Mouse (Mus musculus) G1E (cell line): ENCODE data around the gene Zkscan1. TPM values are rescaled to one million over a fixed set of nuclear protein-coding genes. Genes with fewer than 3 reads are reported as not detected.

ENCODE experiments used
- ATAC-seq: 2 replicates; pipeline ENCODE4 v1.8.0; 2016; ENCODE audit warnings: mild to moderate bottlenecking; ENCODE audit not compliant: insufficient number of reproducible peaks, poor library complexity, low FRiP score, severe bottlenecking; ENCODE audit errors: extremely low read depth
- DNase-seq: peaks from one replicate; pipeline ENCODE4 v3.0.0; 2012; ENCODE audit warnings: low spot score
- H3K27me3 ChIP-seq: 2 replicates; pipeline ENCODE4 v1.6.1; 2012; ENCODE audit warnings: mild to moderate bottlenecking, low read length, inconsistent platforms; ENCODE audit not compliant: insufficient read depth
- H3K36me3 ChIP-seq: replicated peaks from 2 replicates; pipeline ENCODE3; 2012; ENCODE audit warnings: mild to moderate bottlenecking, inconsistent platforms
- H3K4me1 ChIP-seq: 2 replicates; pipeline ENCODE4 v1.6.1; 2012; ENCODE audit warnings: low read depth, low read length, inconsistent platforms, mixed read lengths; ENCODE audit not compliant: insufficient read depth
- H3K4me3 ChIP-seq: 2 replicates; pipeline ENCODE4 v1.5.1; 2012; ENCODE audit warnings: low read depth, mild to moderate bottlenecking, inconsistent platforms, low read length, moderate library complexity, mixed read lengths
- H3K9me3 ChIP-seq: replicated peaks from 2 replicates; pipeline ENCODE4 v1.6.1; 2012; ENCODE audit warnings: inconsistent platforms
- CTCF ChIP-seq: IDR thresholded peaks from 2 replicates; pipeline ENCODE4 v1.5.1; 2012; ENCODE audit warnings: low read depth, low read length, inconsistent platforms, mixed read lengths
- GATA1 ChIP-seq: IDR thresholded peaks from 2 replicates; pipeline ENCODE4 v1.6.1; 2012; ENCODE audit warnings: borderline replicate concordance, low read length, inconsistent platforms, mixed read lengths
- GATA2 ChIP-seq: IDR thresholded peaks from 2 replicates; pipeline ENCODE4 v1.6.1; 2012; ENCODE audit warnings: low read depth, low read length, inconsistent platforms, borderline replicate concordance
- POLR2AphosphoS5 ChIP-seq: IDR thresholded peaks from 2 replicates; pipeline ENCODE4 v1.6.1; 2012; ENCODE audit warnings: low read depth, low read length, inconsistent platforms; ENCODE audit not compliant: insufficient replicate concordance
- TAL1 ChIP-seq: conservative IDR thresholded peaks from 2 replicates; pipeline ENCODE4 v1.6.1; 2012; ENCODE audit warnings: low read depth, low read length, inconsistent platforms, mixed read lengths
- polyA plus RNA-seq: library from polyadenylated mRNA; stranded (reverse); fragments of >175 nt; gene quantifications from 2 replicates; pipeline ENCODE4 v1.2.3, GENCODE M21; 2012
- total RNA-seq, 2 experiments: library from RNA; stranded (forward) in 1 of 2; stranded (reverse) in 1 of 2; fragments of 200-1000 nt in 1 of 2; fragments of >200 nt in 1 of 2; fragmentation: Nextera tagmentation in 1 of 2; gene quantifications; 2 replicates each; pipeline ENCODE4 v1.2.3; 2014 to 2017

Zkscan1 gene
- total and polyA plus RNA-seq, 3 experiments, result 2.4 to 57.8 (median 26.7) TPM

- peaks cover 11% of the 10 kb centered on the region for H3K4me1 ChIP-seq
- TF ChIP-seq GATA2, result no peak
- TF ChIP-seq GATA1, result no peak
- no peak for TF ChIP-seq CTCF
- TF ChIP-seq TAL1, result no peak
- no peak for TF ChIP-seq POLR2AphosphoS5
- H3K9me3 ChIP-seq, result 0 out of 2 replicates have a peak, but pooled peaks cover 2% of the 10 kb centered on the region
- ATAC-seq (no peak), DNase-seq (no peak)
- H3K36me3 ChIP-seq, result no peaks in the 10 kb centered on the region
- no peak overlapping the region for H3K4me3 ChIP-seq
- H3K27me3 ChIP-seq, result no peaks in the 10 kb centered on the region; the same call in 1 of the 2 replicates
Observed at GRCm38 (mm10) chr5:138081446-138081845, 3.4 kb upstream of the Zkscan1 start.

GRCm38 (mm10) chr5:138083318-138083900, 1.5 kb upstream of the Zkscan1 start:
- no peak for ATAC-seq
- 0 out of 2 replicates have a peak, but pooled peaks cover 2% of the 10 kb centered on the region for H3K9me3 ChIP-seq
- TF ChIP-seq CTCF, result no peak
- TF ChIP-seq TAL1, result no peak
- TF ChIP-seq POLR2AphosphoS5, result no peak
- no peak for TF ChIP-seq GATA2
- TF ChIP-seq GATA1, result no peak
- DNase-seq, result no peak
- H3K4me3 ChIP-seq, result no peak overlapping the region
- H3K36me3 ChIP-seq, result peaks cover 17% of the 10 kb centered on the region
- H3K4me1 ChIP-seq, result peaks cover 23% of the 10 kb centered on the region
- no peaks in the 10 kb centered on the region; the same call in 1 of the 2 replicates for H3K27me3 ChIP-seq

GRCm38 (mm10) chr5:138083936-138084335, 948 bp upstream of the Zkscan1 start:
- H3K9me3 ChIP-seq, result no peaks in the 10 kb centered on the region
- peaks cover 23% of the 10 kb centered on the region for H3K36me3 ChIP-seq
- TF ChIP-seq GATA1 (no peak), TAL1 (no peak), POLR2AphosphoS5 (no peak), GATA2 (no peak), CTCF (no peak)
- H3K27me3 ChIP-seq, result no peaks in the 10 kb centered on the region
- peaks cover 28% of the 10 kb centered on the region for H3K4me1 ChIP-seq
- no peak for ATAC-seq
- DNase-seq, result no peak
- H3K4me3 ChIP-seq, result no peak overlapping the region

- TF ChIP-seq CTCF (no peak), TAL1 (no peak), POLR2AphosphoS5 (no peak), GATA1 (no peak), GATA2 (no peak)
- no peak for DNase-seq
Observed at GRCm38 (mm10) chr5:138084507-138084906, 377 bp upstream of the Zkscan1 start.

GRCm38 (mm10) chr5:138085421-138085911, 582 bp downstream of the Zkscan1 start:
- ATAC-seq (no peak), DNase-seq (peak; percentile 16)
- Histone ChIP-seq H3K4me3 (peak overlapping the region; percentile 96), H3K27me3 (no peaks in the 10 kb centered on the region), H3K36me3 (peaks cover 28% of the 10 kb centered on the region), H3K4me1 (peaks cover 33% of the 10 kb centered on the region), H3K9me3 (no peaks in the 10 kb centered on the region)
- TF ChIP-seq CTCF (no peak), GATA2 (no peak), POLR2AphosphoS5 (no peak), TAL1 (no peak)

More at GRCm38 (mm10) chr5:138084507-138084906, 377 bp upstream of the Zkscan1 start:
- ATAC-seq, result no peak
- Histone ChIP-seq H3K9me3 (no peaks in the 10 kb centered on the region), H3K4me1 (peaks cover 33% of the 10 kb centered on the region), H3K36me3 (peaks cover 28% of the 10 kb centered on the region), H3K27me3 (no peaks in the 10 kb centered on the region), H3K4me3 (peak overlapping the region; percentile 96; the same call in 1 of the 2 replicates)

- Histone ChIP-seq H3K9me3 (no peaks in the 10 kb centered on the region), H3K4me3 (no peak overlapping the region), H3K27me3 (no peaks in the 10 kb centered on the region), H3K4me1 (peaks cover 33% of the 10 kb centered on the region), H3K36me3 (peaks cover 33% of the 10 kb centered on the region)
- TF ChIP-seq GATA1 (no peak), CTCF (no peak), TAL1 (no peak), GATA2 (no peak), POLR2AphosphoS5 (no peak)
- no peak for ATAC-seq
- DNase-seq, result no peak
Observed at GRCm38 (mm10) chr5:138086842-138087241, 2.0 kb downstream of the Zkscan1 start.

- DNase-seq, result no peak
- Histone ChIP-seq H3K4me3 (no peak overlapping the region), H3K27me3 (no peaks in the 10 kb centered on the region), H3K9me3 (no peaks in the 10 kb centered on the region), H3K36me3 (peaks cover 45% of the 10 kb centered on the region), H3K4me1 (peaks cover 31% of the 10 kb centered on the region)
- TF ChIP-seq GATA2 (no peak), TAL1 (no peak), GATA1 (no peak), CTCF (no peak), POLR2AphosphoS5 (no peak)
- ATAC-seq, result no peak
Observed at GRCm38 (mm10) chr5:138088366-138088765, 3.5 kb downstream of the Zkscan1 start.
